Mouse (Mus musculus): ENCODE measurements at regions not wholly inside any gene's neighbourhood (a gene's known extent, or its start where the extent isn't known, plus 50 kb on each side); places are given as distances from the start of the nearest gene placed in this dataset.

GRCm38 (mm10) chr8:102413446-102413845 lies 372.0 kb downstream of the Cdh11 start:
- peak; percentile 6 to 7 for DNase-seq

DNA sequence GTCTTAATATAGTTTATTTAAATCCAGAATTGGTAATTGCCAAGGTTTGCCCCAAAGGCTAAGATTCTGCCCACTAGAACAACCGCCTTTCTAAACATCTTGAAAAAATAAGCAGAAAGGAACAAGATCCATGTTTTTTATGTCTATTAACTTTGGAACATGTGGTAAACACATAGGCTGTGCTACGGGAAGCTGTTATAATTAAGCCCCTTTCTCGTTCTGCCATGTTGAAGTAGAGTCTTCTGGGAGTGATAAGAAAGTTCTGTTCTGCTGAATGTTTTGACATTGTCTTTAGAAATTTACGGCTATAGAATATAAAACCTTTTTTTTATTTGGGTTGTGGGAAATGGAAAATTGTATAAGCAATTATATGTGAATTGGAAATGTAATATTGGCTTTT lies 397.9 kb downstream of the Cdh11 start:
- no peak for DNase-seq

DNA sequence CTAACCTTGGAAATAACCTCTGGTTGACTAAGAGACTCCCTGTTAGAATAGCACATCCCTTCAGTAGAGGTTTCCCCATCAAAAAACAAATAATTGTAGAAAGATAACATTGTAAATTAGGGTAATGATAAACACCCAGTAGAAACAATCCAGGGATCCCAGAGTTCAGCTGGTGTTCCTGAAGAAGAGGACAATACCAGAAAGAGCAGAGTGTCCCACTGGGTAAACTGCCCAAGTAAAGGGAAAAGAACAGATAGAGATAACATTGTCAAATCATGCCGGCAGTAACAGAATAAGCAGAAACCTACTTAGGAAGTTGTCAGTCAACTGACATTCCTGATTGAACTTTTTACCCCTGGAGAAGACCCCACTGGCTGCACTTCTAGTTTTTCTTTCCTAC lies 440.1 kb downstream of the Cdh11 start:
- DNase-seq = no peak

DNA sequence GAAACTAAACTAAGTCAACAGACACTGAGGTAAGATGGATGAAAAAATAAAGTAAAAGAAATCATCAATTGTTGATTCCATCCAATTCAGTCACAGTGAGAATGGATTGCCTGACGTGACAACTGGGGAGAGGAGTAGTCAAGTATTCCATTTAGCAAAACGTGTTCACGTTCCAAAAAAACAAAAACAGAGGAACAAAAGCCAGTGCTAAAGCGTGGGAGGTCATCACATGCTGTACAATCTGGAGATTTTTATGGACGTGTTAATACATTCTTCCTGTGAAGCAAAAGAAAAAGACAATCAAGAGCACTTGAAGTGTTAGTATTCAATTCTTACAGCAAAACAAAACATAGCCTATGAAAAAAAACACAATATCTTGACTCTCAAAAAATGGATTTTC lies 452.9 kb downstream of the Cdh11 start:
- DNase-seq = no peak

- no peak for DNase-seq
Observed at GRCm38 (mm10) chr8:102331151-102331550, 454.3 kb downstream of the Cdh11 start.

DNA sequence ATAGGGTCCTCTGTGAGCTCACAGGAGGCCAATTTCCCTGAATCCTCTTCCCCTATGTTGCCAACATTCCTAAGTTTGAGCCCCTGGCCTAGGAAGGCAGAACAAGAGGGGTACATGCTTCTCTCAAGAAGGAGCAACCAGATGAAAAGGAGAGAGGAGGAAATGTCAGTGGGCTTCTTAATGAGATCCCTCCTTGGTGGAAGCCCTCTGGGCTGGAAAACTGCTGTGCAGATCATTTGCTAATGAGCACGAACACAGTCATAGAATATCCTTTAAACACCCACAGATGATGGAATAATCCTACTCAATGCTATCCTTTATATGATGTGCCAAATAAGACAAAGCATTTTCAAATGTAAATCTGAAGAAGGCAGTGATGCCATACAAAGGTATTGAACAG lies 455.5 kb downstream of the Cdh11 start:
- DNase-seq = no peak

Data from cerebellum, adult 18-20 months (tissue).